Mouse (Mus musculus) spleen, embryonic (tissue): Measurements from ENCODE around the gene Mrpl18.
"Not testable (repeated sequence)": the region's sequence is repeated elsewhere in the genome, so short reads cannot be mapped to it uniquely, and the experiment has no call there.

Source experiments
- CTCF ChIA-PET: fragments of 350-600 bp; sonication (Branson Sonifier 250); formaldehyde crosslinking; loops from one replicate; lab custom pipeline; 2022; lab: Charles Lee

Mrpl18 gene

DNA sequence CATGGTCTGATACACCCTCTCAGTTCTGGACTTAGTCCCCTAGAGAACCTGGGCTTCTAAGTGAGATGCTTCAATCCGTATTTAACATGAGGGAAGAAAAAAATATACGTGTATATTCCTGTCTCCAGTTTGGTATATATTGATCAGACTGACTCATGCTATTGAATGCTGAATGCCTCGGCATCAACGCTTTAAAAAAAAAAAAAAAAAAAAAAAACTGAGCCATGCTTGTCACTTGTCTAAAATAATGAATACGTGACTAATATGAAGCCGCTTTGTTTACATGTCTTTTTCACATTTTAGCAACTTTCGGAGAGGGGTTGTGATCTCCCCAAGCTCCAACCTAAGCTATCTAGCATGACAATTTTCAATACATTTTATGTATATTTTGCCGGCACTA is 5.8 kb downstream of the Mrpl18 start:
- CTCF ChIA-PET, result no interaction called here

- CTCF ChIA-PET, result interaction anchor here (0.6 kb wide), 1 partner anchor 61 kb away, joined by 3 read pairs; no protein-coding TSS in a partner anchor
These were observed 6.5 kb downstream of the Mrpl18 start, which contains the start of gene Pnldc1 for GRCm38 (mm10) chr17:12909361-12910280. Pnldc1 (minus strand) TSS chr17:12910230.

DNA sequence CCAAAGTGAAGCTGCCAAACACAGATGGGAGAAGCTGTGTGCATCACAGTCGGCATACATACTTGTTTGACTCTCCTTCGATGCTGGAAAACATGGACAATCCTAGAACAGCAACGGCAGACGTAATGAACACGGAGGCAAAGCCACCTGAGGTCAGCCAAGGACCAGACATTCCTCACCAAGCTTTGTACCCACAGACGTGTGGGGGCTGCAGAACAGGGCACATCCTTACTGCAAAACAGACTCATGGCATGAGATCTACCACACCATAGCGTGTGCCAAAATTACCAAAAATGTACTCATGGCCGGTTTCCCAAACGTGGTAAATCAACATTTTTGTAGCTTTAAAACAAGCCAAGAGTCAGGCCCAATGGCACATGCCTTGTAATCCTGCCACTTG is 9.7 kb downstream of the Mrpl18 start:
- CTCF ChIA-PET, result interaction anchor here (0.7 kb wide), 1 partner anchor 57 kb away, joined by 3 read pairs; no protein-coding TSS in a partner anchor

DNA sequence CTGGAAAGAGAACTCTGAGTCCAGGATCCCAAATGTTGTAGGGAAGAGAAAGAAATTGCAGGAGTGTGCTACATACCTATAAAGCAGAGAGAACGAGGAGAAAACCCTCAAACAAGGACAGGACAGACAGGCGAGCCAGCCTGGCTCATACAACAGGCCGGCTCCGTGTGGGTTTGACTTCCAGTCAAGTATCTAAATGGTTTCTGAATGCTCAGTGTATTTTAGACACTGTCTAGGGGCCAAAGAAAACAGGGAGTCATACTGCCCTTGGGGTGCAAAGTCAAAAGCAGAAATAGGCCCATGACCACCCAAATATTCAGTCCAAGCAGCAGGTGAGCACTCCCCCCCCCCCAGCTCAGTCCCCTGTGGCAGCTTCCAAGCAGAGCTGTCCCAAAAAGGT is 10.3 kb downstream of the Mrpl18 start:
- CTCF ChIA-PET, result no interaction called here

GRCm38 (mm10) chr17:12904349-12904748 is 11.8 kb downstream of the Mrpl18 start:
- CTCF ChIA-PET, result no interaction called here

DNA sequence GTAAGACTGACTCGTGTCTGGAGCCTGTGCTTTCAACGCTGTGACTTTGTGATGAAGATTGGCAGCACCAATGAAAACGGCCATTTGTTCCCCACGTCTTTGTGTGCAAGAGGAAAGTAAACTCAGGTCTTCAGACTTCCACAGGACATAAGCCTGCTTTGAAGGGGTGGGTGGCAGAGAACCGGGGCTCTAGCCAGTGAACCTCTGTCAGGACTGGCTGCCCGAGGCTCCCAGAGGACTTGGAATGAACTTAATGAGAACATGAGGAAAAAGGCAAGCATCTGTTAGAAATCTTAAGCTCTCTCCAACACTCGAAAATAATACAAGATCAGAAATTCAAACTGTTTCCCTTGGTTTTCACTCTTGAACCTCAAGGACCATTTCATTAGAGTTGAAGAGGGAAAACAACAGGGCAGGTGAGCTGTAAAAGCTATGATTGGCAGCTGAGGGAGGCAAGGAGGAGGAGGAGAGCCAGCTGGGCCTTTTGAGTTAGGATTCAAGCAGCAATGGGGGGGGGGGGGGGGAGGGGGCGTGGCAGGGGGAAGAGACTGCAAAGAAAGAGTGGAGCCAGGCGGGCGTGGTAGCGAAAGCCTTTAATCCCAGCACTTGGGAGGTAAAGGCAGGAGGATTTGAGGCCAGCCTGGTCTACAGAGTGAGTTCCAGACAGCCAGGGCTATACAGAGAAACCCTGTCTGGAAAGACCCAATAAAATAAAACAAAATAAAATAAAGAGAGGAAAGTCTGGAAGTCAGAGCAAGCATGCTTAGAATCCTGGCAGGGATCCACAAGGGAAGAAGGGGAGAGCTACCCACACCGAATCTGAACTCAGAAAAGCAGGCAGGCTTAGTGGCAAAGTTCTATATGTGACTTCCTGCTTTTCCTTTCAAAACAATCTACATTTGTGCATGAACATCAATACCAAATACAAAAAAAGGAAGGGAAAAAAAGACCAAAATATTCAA is 12.5 kb downstream of the Mrpl18 start:
- CTCF ChIA-PET, result no interaction called here

DNA sequence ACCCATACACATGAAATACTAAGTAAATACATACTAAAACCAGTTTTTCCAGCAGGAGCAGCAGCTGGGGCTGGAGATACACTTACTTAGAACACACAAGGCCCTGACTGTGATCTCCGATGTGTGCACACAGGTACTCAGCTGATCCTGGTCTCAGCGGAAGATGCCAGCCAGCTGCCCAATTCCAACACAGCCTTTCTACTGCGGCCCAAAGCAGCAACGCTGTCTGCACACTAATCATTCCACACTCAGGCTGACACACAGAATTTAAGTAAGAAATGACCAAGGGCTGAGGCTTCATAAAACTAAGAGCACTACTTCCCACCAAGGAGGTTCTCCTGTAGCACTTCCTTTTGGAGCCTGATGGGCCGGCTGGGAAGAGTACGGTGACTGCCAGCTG is 13.9 kb downstream of the Mrpl18 start:
- CTCF ChIA-PET, result no interaction called here

GRCm38 (mm10) chr17:12898607-12899006 is 17.5 kb downstream of the Mrpl18 start:
- CTCF ChIA-PET, result not testable (repeated sequence)

DNA sequence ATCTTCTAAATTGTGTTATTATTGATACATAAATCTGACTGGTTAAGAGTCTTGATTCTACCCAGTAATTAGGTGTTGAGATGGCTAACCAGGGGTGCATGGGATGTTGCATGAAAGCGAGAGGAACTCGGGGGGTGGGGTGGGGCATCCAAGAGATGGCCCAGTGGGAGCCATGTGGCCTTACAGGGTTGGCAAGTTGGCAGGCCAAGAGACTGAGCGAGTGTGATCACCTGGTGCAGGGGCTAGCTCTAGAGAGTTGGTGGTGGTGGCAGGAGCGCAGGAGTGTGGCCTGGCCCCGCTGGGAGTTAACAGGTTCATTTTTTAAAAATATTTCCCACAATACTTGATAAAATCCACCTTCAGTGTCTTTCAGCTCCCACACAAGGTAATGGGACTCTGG is 18.5 kb downstream of the Mrpl18 start:
- CTCF ChIA-PET, result no interaction called here

DNA sequence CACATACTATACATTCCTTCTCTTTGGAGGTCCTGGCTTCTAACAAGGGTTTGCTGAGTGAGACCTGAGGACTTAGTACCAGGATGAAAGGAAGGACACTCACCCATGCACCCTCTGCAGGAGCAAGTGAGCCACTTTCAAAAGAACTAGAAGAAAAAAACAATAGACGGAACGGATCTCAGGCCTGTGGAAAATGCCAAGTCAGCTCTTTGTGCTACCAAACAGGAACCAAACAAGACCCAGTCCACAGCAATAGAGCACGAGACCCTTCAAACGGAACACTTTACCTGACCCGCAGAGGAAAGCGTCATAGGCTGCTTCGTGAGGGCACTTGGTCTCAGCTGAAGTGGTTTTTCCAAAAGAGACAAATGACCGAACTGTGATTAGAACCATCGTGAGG is 24.1 kb downstream of the Mrpl18 start:
- CTCF ChIA-PET, result no interaction called here

DNA sequence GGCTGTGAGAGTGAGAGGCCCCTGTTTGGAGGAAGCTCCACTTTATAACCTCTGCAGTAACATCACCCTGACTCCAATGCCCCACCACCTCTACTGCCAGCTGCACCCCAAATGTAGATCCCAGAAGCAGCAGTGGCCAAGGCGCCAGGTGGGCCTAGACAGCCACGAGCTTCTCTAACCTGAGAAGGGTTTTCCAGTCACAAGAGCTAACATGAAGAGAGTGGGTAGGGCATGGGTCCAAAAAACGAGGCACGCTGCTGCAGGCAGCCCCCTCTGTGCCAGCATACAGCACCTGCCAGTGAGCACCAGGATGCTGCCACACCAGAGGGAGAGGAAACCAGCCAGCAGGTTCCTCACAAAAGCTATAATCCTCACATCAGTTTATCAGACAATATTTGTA is 25.1 kb downstream of the Mrpl18 start:
- CTCF ChIA-PET, result no interaction called here

- CTCF ChIA-PET, result no interaction called here
These were observed 28.9 kb downstream of the Mrpl18 start for GRCm38 (mm10) chr17:12887021-12887775.

DNA sequence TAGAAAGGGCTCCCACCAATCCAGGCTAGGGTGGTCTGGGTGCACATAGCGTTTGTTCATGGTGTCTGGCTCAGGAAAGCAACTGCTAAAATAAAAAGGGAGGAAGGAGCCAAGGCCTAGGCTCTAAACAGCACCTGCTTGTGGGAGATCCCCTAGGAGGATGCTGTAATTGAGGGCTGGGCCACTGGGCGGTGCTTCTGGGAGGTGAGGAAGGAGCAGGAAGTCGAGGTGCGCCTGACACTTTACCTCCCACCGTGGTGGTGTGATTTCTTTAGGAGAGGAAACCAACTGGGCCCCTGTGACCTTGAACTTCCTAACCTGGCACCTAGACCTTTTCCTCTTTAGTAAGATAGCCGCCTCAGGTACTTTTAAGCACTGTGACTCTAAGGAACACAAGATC is 29.5 kb downstream of the Mrpl18 start:
- CTCF ChIA-PET, result no interaction called here

GRCm38 (mm10) chr17:12881216-12881615 is 34.9 kb downstream of the Mrpl18 start:
- CTCF ChIA-PET, result no interaction called here

GRCm38 (mm10) chr17:12880178-12880577 is 36.0 kb downstream of the Mrpl18 start:
- CTCF ChIA-PET, result no interaction called here

GRCm38 (mm10) chr17:12875734-12876133 is 40.4 kb downstream of the Mrpl18 start, which contains the start of gene Mrgprh:
Mrgprh (plus strand) TSS chr17:12876034.
- CTCF ChIA-PET, result no interaction called here

DNA sequence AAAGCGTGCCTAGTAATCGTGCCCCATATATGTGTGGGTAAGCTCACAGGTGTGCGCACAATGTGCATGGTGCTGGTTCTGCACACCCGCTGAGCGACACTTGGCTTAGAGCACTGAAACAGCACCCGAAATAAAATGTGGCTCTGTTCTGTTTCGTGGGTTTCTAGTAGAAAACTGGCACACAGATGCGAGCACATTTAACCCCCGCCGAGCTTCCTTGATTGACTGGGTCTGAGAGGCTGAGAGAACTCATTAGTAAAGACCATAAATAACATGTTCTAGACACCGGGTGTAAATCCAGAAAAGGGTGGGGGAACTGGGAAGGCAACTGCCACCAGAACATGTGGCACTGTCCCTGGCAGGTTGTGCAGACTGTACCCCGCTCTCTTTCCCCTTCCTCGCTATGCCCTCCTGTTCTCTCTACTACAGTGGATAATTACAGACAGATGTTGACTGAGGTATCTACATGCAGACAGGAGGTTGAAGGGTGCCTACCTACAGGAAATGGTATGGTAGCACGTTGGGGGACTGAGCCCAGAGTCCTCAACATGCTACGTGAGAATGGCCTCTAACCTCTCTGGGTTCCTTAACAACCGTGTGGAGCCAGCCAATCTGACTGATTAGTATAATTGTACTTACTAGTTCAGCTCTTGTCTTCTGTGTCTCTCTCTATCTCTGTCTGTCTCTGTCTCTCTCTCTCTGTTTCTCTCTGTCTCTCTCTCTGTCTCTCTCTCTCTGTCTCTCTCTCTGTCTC is 43.7 kb downstream of the Mrpl18 start:
- CTCF ChIA-PET, result no interaction called here

- CTCF ChIA-PET, result no interaction called here
These were observed 47.5 kb downstream of the Mrpl18 start for GRCm38 (mm10) chr17:12868640-12869039.

DNA sequence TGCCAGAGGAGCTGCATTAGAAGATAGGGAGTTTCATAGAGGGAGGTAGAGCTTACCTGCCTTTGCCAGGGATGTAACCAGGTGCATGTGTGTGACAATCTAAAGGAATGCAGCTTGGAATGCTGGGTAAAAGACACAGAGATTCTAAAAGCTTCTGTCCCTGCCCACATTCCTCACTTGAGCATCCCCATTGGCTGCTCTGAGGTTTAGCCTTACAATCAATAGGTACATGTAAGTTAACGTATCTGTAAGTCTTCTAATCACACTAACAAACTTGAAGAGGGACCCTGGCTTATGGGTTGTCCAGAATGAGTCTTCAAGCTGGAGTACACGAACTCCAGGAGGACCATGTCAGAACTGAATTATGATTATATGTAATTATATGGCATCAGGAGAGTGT is 48.1 kb downstream of the Mrpl18 start, which contains the start of gene Mas1:
Gene Mas1 (minus strand): TSS at position 101 of the 400 bp plus-strand sequence.
- CTCF ChIA-PET, result no interaction called here

GRCm38 (mm10) chr17:12866853-12867252 is 49.3 kb downstream of the Mrpl18 start:
- CTCF ChIA-PET, result no interaction called here

- CTCF ChIA-PET, result no interaction called here
These were observed 50.7 kb downstream of the Mrpl18 start for GRCm38 (mm10) chr17:12865407-12865806.
